Mouse (Mus musculus) olfactory bulb, adult 2 months (tissue): ENCODE measurements around the gene Man2b1.

Source experiments
- CTCF ChIP-seq: fragments of 200-500 bp; IDR thresholded peaks from 2 replicates; pipeline ENCODE4 v1.5.1; 2012; ENCODE audit warnings: low read depth, mild to moderate bottlenecking, low read length, moderate library complexity; ENCODE audit not compliant: insufficient read depth
- POLR2A ChIP-seq: fragments of 200-500 bp; IDR thresholded peaks from 2 replicates; pipeline ENCODE4 v1.6.1; 2012; ENCODE audit warnings: mild to moderate bottlenecking, low read depth, low read length, moderate library complexity; ENCODE audit not compliant: insufficient read depth

DNA sequence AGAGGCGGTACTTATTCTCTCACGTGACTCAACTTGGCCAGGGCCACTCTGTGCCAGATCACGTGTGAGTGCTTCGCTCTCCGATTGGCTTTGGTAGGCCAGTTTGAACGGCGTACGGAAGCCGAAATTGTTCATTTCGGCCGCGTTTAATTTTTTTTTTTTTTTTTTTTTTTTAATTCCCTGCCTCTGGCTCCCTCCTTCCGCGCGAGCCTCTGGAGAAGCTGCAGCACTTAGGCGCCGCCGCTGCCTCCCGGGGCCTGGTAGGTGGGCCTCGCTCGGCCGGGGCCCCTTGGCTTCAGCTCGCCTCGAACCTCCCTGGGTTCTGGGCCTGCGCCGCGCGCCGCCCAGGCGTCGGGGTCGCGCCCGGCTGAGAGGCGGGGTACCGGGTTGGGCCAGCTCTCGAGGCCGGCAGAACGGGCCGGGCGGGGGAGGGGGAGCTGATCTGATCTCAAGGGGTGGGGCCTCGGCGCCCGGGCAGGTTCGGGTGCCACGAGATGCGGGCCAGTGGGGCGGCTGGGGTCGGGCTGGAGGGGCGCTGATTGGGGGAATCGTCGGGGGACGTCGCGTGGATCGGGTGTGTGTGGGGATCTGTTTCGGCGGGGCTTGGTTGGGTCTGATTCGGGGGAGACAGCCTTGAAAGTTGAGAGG is 46.2 kb upstream of the Man2b1 start, which contains the start of gene Tnpo2:
- TF ChIP-seq POLR2A, result peak; percentile 19; the same call in 1 of the 2 replicates
- no peak for TF ChIP-seq CTCF
